Mouse (Mus musculus) common myeloid progenitor, adult 5-6 weeks (primary cell): ENCODE results near the gene 1700003H04Rik. TPM values are rescaled to one million over a fixed set of nuclear protein-coding genes. Genes with fewer than 3 reads are reported as not detected.
A peak's percentile ranks its signal among the peaks of the same experiment; 100 is the strongest.

Experiments used
- ATAC-seq: replicated peaks from 2 replicates; pipeline ENCODE4 v1.8.0; 2016; ENCODE audit warnings: low read depth, mild to moderate bottlenecking, moderate TSS enrichment, inconsistent platforms; ENCODE audit not compliant: poor library complexity, severe bottlenecking
- total RNA-seq: library from RNA; stranded (forward); fragments of 200-1000, 187-1606 nt; gene quantifications from 2 replicates; pipeline ENCODE4 v1.2.3, GENCODE M21; 2017

1700003H04Rik gene
- not detected in 2 replicates for total RNA-seq

- no peak for ATAC-seq
Observed at GRCm38 (mm10) chr3:124581001-124581400, at the start of gene 1700003H04Rik. Gene 1700003H04Rik, minus strand, starts transcription at chr3:124581101.

- ATAC-seq, result no peak
Observed at GRCm38 (mm10) chr3:124623031-124623430, 42.1 kb upstream of the 1700003H04Rik start.

DNA sequence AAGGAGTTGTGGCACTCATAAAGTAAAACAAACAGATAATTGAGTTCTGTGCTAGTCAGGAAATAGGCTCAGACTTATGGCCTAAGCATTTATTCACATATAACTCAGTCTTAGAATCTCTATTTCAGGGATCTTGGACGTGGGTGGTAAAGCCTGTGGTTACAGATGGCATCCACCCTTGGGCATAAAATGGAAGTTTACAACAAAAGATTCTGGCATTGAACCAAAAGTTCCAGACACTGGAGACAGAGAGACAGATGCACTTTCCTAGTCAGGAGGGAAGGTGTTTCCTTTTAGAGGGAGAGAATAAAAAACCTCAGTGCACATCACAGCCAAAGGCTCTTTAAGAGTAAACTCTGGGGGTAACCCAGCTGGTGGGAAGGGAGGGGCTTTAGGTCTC is 32.4 kb upstream of the 1700003H04Rik start:
- no peak for ATAC-seq

DNA sequence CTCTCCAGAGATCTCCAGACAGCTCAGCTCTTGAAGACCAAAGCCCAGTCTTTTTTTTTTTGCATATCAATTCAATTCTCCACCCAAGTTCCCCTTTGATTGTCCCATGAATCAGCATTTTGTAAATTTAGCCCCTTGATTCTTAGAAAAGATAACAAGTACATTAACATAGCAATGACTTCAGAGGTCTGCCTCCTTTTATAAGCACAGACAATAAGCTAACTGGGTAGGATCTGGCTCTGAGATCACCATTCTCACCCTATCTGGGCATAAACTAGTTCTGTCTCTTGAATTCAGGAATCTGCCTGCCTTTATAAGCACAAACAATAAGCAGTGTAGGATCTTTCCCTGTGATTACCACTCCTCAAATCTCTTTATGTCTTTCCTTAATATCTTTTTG is 29.1 kb upstream of the 1700003H04Rik start:
- ATAC-seq, result no peak

DNA sequence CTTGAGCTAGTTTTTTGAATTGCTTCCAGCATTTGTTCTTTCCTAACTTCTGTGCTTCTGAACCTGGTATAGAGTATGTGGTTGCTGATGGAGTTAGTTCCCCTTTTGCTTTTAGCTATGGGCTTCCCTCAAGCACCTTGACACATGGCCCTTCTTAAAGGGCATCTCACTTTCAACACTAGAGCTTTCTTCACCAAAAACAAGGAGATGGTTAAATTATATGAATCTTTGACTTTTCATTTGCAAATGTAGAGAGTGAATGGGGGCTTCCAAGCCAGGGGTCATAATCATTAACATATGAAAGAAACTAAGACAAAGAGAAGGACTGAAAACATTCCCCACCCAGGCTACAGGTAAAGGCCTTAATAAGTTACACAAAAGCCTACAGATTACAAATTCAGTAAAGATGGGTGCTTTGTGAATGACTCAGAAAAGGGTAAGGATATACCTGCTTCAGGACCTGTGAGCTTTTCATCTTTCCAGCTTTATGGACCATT is 25.2 kb upstream of the 1700003H04Rik start:
- no peak for ATAC-seq

- no peak for ATAC-seq
Observed at GRCm38 (mm10) chr3:124605518-124605917, 24.6 kb upstream of the 1700003H04Rik start.

- no peak for ATAC-seq
Observed at GRCm38 (mm10) chr3:124597789-124598188, 16.9 kb upstream of the 1700003H04Rik start.

DNA sequence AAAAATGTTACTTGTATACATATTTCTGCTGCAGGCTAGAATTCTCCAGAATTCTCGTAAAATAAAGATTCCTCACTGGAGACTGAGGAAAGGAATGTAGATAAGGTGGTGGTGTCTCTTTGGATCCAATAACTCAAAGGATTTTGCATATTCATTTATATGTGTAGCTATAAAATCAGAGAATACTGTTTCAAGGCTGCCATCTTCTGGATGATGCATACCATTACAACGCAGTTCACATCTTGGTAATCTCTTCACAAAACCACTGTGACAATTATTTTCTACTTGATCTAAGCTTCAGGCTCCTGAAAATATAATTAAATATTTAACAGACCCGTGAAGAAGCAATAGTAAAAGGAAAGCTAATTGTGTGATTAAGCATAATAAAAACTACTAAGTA is 6.6 kb upstream of the 1700003H04Rik start:
- ATAC-seq, result peak; percentile 84

DNA sequence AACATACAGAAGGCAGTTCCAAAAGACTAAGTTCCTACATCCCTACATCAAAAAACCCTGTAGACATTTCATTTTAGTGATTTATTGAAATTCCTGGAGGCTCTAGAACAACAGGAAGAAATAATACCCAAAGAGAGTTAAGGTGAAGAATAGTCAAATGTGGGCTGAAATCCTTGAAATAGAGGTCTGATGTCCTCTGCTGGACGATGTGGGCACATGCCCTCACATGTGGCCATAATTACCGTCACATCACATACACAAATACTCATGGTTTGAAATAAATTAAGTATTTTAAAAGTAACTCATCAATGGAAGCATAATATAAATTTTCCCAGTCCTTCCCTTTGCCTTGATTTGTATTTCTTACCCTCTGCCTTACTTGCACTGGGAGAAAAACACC is 4.9 kb upstream of the 1700003H04Rik start:
- ATAC-seq, result no peak

- ATAC-seq, result no peak
Observed at GRCm38 (mm10) chr3:124557317-124557716, 23.6 kb downstream of the 1700003H04Rik start.

- 0 out of 2 replicates have a peak, but pooled peaks have one; percentile 22 for ATAC-seq
Observed at GRCm38 (mm10) chr3:124555963-124556362, 24.9 kb downstream of the 1700003H04Rik start.

- ATAC-seq, result no peak
Observed at GRCm38 (mm10) chr3:124555092-124555491, 25.8 kb downstream of the 1700003H04Rik start.

DNA sequence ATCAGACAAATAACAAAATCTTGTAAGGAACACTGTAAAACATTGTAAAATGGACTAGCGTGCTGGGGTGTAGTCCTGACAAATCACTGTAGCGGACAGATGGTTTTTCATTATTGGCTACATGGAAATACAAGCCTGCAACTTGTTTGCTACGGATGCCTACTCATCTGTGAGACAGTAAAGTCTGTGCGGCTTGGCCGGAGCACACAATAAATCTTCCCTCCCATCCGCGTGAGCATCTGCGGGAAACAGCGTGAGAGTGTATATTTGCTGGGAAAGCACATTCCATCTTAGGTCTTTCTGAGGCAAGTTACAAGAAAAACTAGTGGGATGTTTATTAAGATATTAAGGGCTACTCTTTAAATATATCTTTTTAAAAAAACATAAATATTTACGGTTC is 32.0 kb downstream of the 1700003H04Rik start:
- ATAC-seq, result no peak

- no peak for ATAC-seq
Observed at GRCm38 (mm10) chr3:124538260-124538659, 42.6 kb downstream of the 1700003H04Rik start.

DNA sequence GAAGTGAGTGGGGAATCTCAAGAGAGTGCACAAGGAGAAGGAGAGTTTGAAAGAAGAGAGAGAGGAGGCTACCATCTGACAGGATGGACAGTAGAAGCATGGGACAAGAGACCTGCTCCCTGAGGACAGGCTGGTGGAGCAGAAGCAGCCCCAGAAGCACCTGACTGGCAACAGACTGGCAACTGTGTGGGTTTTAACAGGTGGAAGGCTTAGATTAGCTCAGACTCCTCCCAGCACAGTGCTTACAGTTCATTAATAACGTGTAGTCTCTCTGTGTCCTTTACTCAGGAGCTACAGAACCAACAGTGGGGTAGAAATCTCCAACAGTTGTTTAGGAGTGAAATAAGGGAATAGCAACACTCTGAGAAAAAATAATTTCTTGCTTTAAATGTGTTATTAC is 44.3 kb downstream of the 1700003H04Rik start:
- no peak for ATAC-seq

DNA sequence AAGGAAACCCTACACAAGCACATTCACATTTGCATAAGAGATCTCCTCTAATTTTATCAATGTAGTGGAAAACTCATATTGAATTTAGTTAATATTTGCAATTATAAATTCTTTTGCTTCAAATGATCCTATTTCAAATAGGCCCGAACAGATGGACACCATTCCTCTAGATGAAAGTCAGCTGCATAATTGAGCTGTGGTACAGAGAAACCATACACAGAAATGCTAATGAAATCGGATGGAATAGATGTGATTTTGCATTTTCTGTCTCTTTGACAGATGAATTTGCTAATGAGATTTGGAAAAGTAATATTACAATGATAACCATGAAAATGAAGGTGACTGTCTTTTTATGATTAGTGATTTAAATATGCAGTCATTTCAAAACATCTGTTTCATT is 62.1 kb downstream of the 1700003H04Rik start:
- no peak for ATAC-seq

Other genes with a start within 250 kb of the 1700003H04Rik start
- not detected in 2 replicates for gene 1700006A11Rik, start 155.1 kb downstream of the 1700003H04Rik start, total RNA-seq